Mouse (Mus musculus) hindbrain, embryonic 14.5 days (tissue): ENCODE results near the gene Rps6kl1. TPM values are rescaled to one million over a fixed set of nuclear protein-coding genes. Genes with fewer than 3 reads are reported as not detected.

Experiments used
- ATAC-seq: fragments of 200-750 bp; cut with Nextera tagmentation; 2 replicates; pipeline ENCODE4 v1.8.0; 2017; ENCODE audit warnings: moderate number of reproducible peaks, mild to moderate bottlenecking, moderate TSS enrichment, moderate library complexity; ENCODE audit not compliant: low FRiP score
- DNase-seq: peaks from one replicate; pipeline ENCODE4 v3.0.0-alpha.2; 2015; ENCODE audit warnings: low spot score
- H3K27ac ChIP-seq: fragments of 300-500 bp; sonication (generic); 2 replicates; pipeline ENCODE4 v1.5.1; 2014; ENCODE audit warnings: mild to moderate bottlenecking, moderate library complexity
- H3K27me3 ChIP-seq: fragments of 300-500 bp; sonication (generic); 2 replicates; pipeline ENCODE4 v1.6.1; 2014; ENCODE audit warnings: mild to moderate bottlenecking, low read length, mixed read lengths; ENCODE audit not compliant: control insufficient read depth, insufficient read depth
- H3K36me3 ChIP-seq: fragments of 300-500 bp; sonication (generic); replicated peaks from 2 replicates; pipeline ENCODE4 v1.6.1; 2014; ENCODE audit not compliant: control insufficient read depth, insufficient read depth
- H3K4me1 ChIP-seq: fragments of 300-500 bp; sonication (generic); replicated peaks from 2 replicates; pipeline ENCODE4 v1.6.1; 2014; ENCODE audit warnings: antibody characterized with exemption, low read length, mixed read lengths; ENCODE audit not compliant: control insufficient read depth, insufficient read depth
- H3K4me2 ChIP-seq: fragments of 300-500 bp; sonication (generic); replicated peaks from 2 replicates; pipeline ENCODE4 v1.6.1; 2014; ENCODE audit warnings: mild to moderate bottlenecking, moderate library complexity
- H3K4me3 ChIP-seq: fragments of 300-500 bp; sonication (generic); replicated peaks from 2 replicates; pipeline ENCODE4 v1.5.1; 2014; ENCODE audit warnings: mild to moderate bottlenecking, low read length
- H3K9ac ChIP-seq: fragments of 300-500 bp; sonication (generic); 2 replicates; pipeline ENCODE4 v1.6.1; 2014
- H3K9me3 ChIP-seq: fragments of 300-500 bp; sonication (generic); 2 replicates; pipeline ENCODE4 v1.6.1; 2016; ENCODE audit warnings: low read length; ENCODE audit not compliant: control insufficient read depth
- WGBS: fragments of 180-500 bp; shearing (Covaris S2); extraction: QIAGEN DNeasy Blood & Tissue Kit; methylation state at CpG from one replicate; pipeline ENCODE4 v1.1.7; 2014; 5-methylcytosine and 5-hydroxymethylcytosine counted together
- polyA plus RNA-seq: library from polyadenylated mRNA; unstranded; fragments of >200 nt; fragmentation: Nextera tagmentation; extraction: Ambion mirVana; gene quantifications from 2 replicates; pipeline ENCODE4 v1.2.1, GENCODE M21; 2014

Rps6kl1 gene
- polyA plus RNA-seq, 1 experiment from 2014 or later: 22.9 TPM

GRCm38 (mm10) chr12:85192461-85193108, 41.5 kb upstream of the Rps6kl1 start:
- ATAC-seq (no peak), DNase-seq (no peak)
- WGBS: 31% methylated on average over 19 of the region's 19 CpGs
- no peaks in the 10 kb centered on the region for H3K27me3 ChIP-seq
- H3K27ac ChIP-seq: no peak overlapping the region
- H3K4me2 ChIP-seq: no peak overlapping the region
- no peaks in the 10 kb centered on the region for H3K36me3 ChIP-seq
- no peaks in the 10 kb centered on the region for H3K9me3 ChIP-seq
- H3K4me1 ChIP-seq: 0 out of 2 replicates have a peak, but pooled peaks cover 8% of the 10 kb centered on the region
- H3K4me3 ChIP-seq: no peak overlapping the region
- no peak overlapping the region for H3K9ac ChIP-seq

GRCm38 (mm10) chr12:85190290-85190689, 39.2 kb upstream of the Rps6kl1 start:
- Histone ChIP-seq H3K4me1 (0 out of 2 replicates have a peak, but pooled peaks cover 8% of the 10 kb centered on the region), H3K4me2 (no peak overlapping the region), H3K4me3 (no peak overlapping the region), H3K36me3 (no peaks in the 10 kb centered on the region), H3K9ac (no peak overlapping the region), H3K9me3 (no peaks in the 10 kb centered on the region), H3K27ac (no peak overlapping the region), H3K27me3 (no peaks in the 10 kb centered on the region; the same call in 1 of the 2 replicates)
- WGBS: 81% methylated on average over 7 of the region's 7 CpGs
- DNase-seq: no peak
- ATAC-seq: no peak

- no peak overlapping the region for H3K27ac ChIP-seq
- H3K27me3 ChIP-seq: no peaks in the 10 kb centered on the region; the same call in 1 of the 2 replicates
- H3K9ac ChIP-seq: no peak overlapping the region
- peaks cover 16% of the 10 kb centered on the region for H3K4me1 ChIP-seq
- H3K36me3 ChIP-seq: no peaks in the 10 kb centered on the region
- H3K4me2 ChIP-seq: no peak overlapping the region
- DNase-seq: no peak
- H3K4me3 ChIP-seq: no peak overlapping the region
- no peak for ATAC-seq
- H3K9me3 ChIP-seq: no peaks in the 10 kb centered on the region
- WGBS: 84% methylated on average over 7 of the region's 7 CpGs
Observed at GRCm38 (mm10) chr12:85186361-85186760, 35.3 kb upstream of the Rps6kl1 start.

GRCm38 (mm10) chr12:85185810-85186209, 34.7 kb upstream of the Rps6kl1 start:
- H3K27me3 ChIP-seq: no peaks in the 10 kb centered on the region; the same call in 1 of the 2 replicates
- H3K4me2 ChIP-seq: no peak overlapping the region
- no peaks in the 10 kb centered on the region for H3K9me3 ChIP-seq
- 65% methylated on average over 8 of the region's 8 CpGs for WGBS
- no peak overlapping the region for H3K27ac ChIP-seq
- H3K9ac ChIP-seq: no peak overlapping the region
- ATAC-seq: no peak
- no peak overlapping the region for H3K4me3 ChIP-seq
- H3K4me1 ChIP-seq: peaks cover 16% of the 10 kb centered on the region
- no peak for DNase-seq
- H3K36me3 ChIP-seq: no peaks in the 10 kb centered on the region

GRCm38 (mm10) chr12:85184118-85184517, 33.1 kb upstream of the Rps6kl1 start:
- H3K4me3 ChIP-seq: no peak overlapping the region
- DNase-seq: no peak
- 73% methylated on average over 5 of the region's 5 CpGs for WGBS

GRCm38 (mm10) chr12:85182898-85183297, 31.8 kb upstream of the Rps6kl1 start:
- ATAC-seq: no peak
- no peak overlapping the region for H3K27ac ChIP-seq
- H3K4me3 ChIP-seq: no peak overlapping the region
- peaks cover 9% of the 10 kb centered on the region for H3K27me3 ChIP-seq
- no peaks in the 10 kb centered on the region for H3K9me3 ChIP-seq
- H3K9ac ChIP-seq: no peak overlapping the region
- DNase-seq: no peak
- H3K36me3 ChIP-seq: no peaks in the 10 kb centered on the region
- 67% methylated on average over 5 of the region's 5 CpGs for WGBS
- no peak overlapping the region for H3K4me2 ChIP-seq
- peaks cover 16% of the 10 kb centered on the region for H3K4me1 ChIP-seq

More at GRCm38 (mm10) chr12:85184118-85184517, 33.1 kb upstream of the Rps6kl1 start:
- Histone ChIP-seq H3K4me1 (peaks cover 16% of the 10 kb centered on the region), H3K27ac (no peak overlapping the region), H3K4me2 (no peak overlapping the region), H3K9me3 (no peaks in the 10 kb centered on the region), H3K27me3 (no peaks in the 10 kb centered on the region; the same call in 1 of the 2 replicates), H3K36me3 (no peaks in the 10 kb centered on the region), H3K9ac (no peak overlapping the region)
- no peak for ATAC-seq

GRCm38 (mm10) chr12:85182345-85182643, 31.2 kb upstream of the Rps6kl1 start:
- Histone ChIP-seq H3K4me2 (peak overlapping the region; percentile 21), H3K27me3 (peaks cover 10% of the 10 kb centered on the region), H3K4me1 (peaks cover 20% of the 10 kb centered on the region), H3K9me3 (no peaks in the 10 kb centered on the region), H3K4me3 (no peak overlapping the region; the same call in 1 of the 2 replicates), H3K9ac (0 out of 2 replicates have a peak overlapping the region, but pooled peaks have one; percentile 11), H3K36me3 (no peaks in the 10 kb centered on the region), H3K27ac (no peak overlapping the region; the same call in 1 of the 2 replicates)
- ATAC-seq (no peak), DNase-seq (no peak)
- WGBS: 5% methylated on average over 8 of the region's 8 CpGs

- H3K9me3 ChIP-seq: no peaks in the 10 kb centered on the region
- H3K27ac ChIP-seq: no peak overlapping the region; the same call in 1 of the 2 replicates
- ATAC-seq (no peak), DNase-seq (no peak)
- H3K4me3 ChIP-seq: no peak overlapping the region; the same call in 1 of the 2 replicates
- H3K36me3 ChIP-seq: no peaks in the 10 kb centered on the region
- peaks cover 10% of the 10 kb centered on the region for H3K27me3 ChIP-seq
- peak overlapping the region; percentile 21 for H3K4me2 ChIP-seq
- 23% methylated on average over 15 of the region's 17 CpGs for WGBS
- H3K4me1 ChIP-seq: peaks cover 25% of the 10 kb centered on the region
- H3K9ac ChIP-seq: 0 out of 2 replicates have a peak overlapping the region, but pooled peaks have one; percentile 11
Observed at GRCm38 (mm10) chr12:85181475-85182344, 30.6 kb upstream of the Rps6kl1 start.

- peaks cover 10% of the 10 kb centered on the region for H3K27me3 ChIP-seq
Observed at GRCm38 (mm10) chr12:85178294-85178693, 27.2 kb upstream of the Rps6kl1 start.

More at GRCm38 (mm10) chr12:85178294-85178693, 27.2 kb upstream of the Rps6kl1 start:
- Histone ChIP-seq H3K4me1 (peaks cover 43% of the 10 kb centered on the region), H3K9ac (no peak overlapping the region), H3K4me3 (no peak overlapping the region), H3K4me2 (no peak overlapping the region), H3K9me3 (no peaks in the 10 kb centered on the region), H3K36me3 (no peaks in the 10 kb centered on the region), H3K27ac (no peak overlapping the region)
- DNase-seq (no peak), ATAC-seq (no peak)
- 69% methylated on average over 2 of the region's 2 CpGs for WGBS
